Mouse (Mus musculus) lung, postnatal 0 days (tissue): ENCODE results near the gene Supt20.

Experiments
- CTCF ChIP-seq: IDR thresholded peaks from 2 replicates; pipeline ENCODE4 v1.5.1; 2016; ENCODE audit warnings: antibody characterized with exemption, mild to moderate bottlenecking
- EP300 ChIP-seq: IDR thresholded peaks from 2 replicates; pipeline ENCODE4 v1.6.1; 2016; ENCODE audit warnings: antibody characterized with exemption, mild to moderate bottlenecking, control low read depth

DNA sequence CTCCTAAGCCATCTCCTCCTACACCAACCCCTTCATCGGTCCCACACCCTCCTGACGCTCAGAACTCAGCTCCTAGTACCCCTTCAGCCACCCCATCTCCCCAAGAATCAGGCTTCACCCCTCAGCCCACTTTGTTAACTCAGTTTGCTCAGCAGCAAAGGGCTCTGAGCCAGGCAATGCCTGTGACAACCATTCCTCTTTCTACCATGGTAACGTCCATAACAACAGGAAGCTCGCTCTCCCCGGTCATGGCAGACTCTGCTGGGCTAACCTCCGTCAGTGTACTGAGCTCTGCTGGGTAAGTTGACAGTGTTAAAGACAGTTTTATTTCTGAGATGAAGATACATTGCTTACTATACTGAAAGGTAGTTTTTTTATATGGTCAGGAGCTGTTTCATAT is 24.7 kb downstream of the Supt20 start:
- TF ChIP-seq CTCF (no peak), EP300 (no peak)
